Mouse (Mus musculus) kidney, adult 2 months (tissue): ENCODE results near the gene Ptgdr2. TPM values are rescaled to one million over a fixed set of nuclear protein-coding genes. Genes with fewer than 3 reads are reported as not detected.
A peak's percentile ranks its signal among the peaks of the same experiment; 100 is the strongest.

Source experiments
- DNase-seq: peaks from one replicate; pipeline ENCODE4 v3.0.0; 2021
- H3K27ac ChIP-seq: fragments of 200-500 bp; 2 replicates; pipeline ENCODE4 v1.5.1; 2012; ENCODE audit warnings: low read depth, low read length, control low read depth, inconsistent platforms; ENCODE audit not compliant: insufficient read depth
- H3K27me3 ChIP-seq: fragments of 200-500 bp; replicated peaks from 2 replicates; pipeline ENCODE4 v1.6.1; 2012; ENCODE audit warnings: mild to moderate bottlenecking, moderate library complexity, low read length, inconsistent platforms; ENCODE audit not compliant: control insufficient read depth, insufficient read depth
- H3K36me3 ChIP-seq: fragments of 200-500 bp; 2 replicates; pipeline ENCODE4 v1.6.1; 2012; ENCODE audit warnings: mild to moderate bottlenecking, moderate library complexity, low read length, inconsistent platforms; ENCODE audit not compliant: control insufficient read depth, insufficient read depth
- H3K4me1 ChIP-seq: fragments of 200-500 bp; 2 replicates; pipeline ENCODE4 v1.6.1; 2011; ENCODE audit warnings: low read length; ENCODE audit not compliant: control insufficient read depth, insufficient read depth
- H3K4me3 ChIP-seq: fragments of 200-500 bp; 2 replicates; pipeline ENCODE4 v1.5.1; 2011; ENCODE audit warnings: mild to moderate bottlenecking, low read depth, low read length, control low read depth; ENCODE audit not compliant: insufficient read depth
- CTCF ChIP-seq: fragments of 200-500 bp; conservative IDR thresholded peaks from 2 replicates; pipeline ENCODE4 v1.5.1; 2011; ENCODE audit warnings: low read depth, mild to moderate bottlenecking, control low read depth, low read length, moderate library complexity, mixed read lengths; ENCODE audit not compliant: insufficient read depth, insufficient read length
- POLR2A ChIP-seq: fragments of 200-500 bp; IDR thresholded peaks from one replicate; pipeline ENCODE4 v1.6.1; 2011; ENCODE audit warnings: low read depth, low read length, control low read depth
- WGBS: fragments of 180-500 bp; shearing (Covaris S2); methylation state at CpG from one replicate; pipeline ENCODE4 v1.1.7; 2018; 5-methylcytosine and 5-hydroxymethylcytosine counted together
- polyA plus RNA-seq: library from polyadenylated mRNA; depleted of rRNA; stranded (reverse); fragments of >200 nt; gene quantifications from 2 replicates; pipeline ENCODE4 v1.2.3, GENCODE M21; 2012

Ptgdr2 gene
- polyA plus RNA-seq, 1 experiment = 0.05 TPM

- H3K36me3 ChIP-seq = no peaks in the 10 kb centered on the region
- WGBS = 84% methylated on average over 3 of the region's 3 CpGs
- H3K27me3 ChIP-seq = no peaks in the 10 kb centered on the region
- no peak for DNase-seq
- H3K27ac ChIP-seq = no peak overlapping the region
- H3K4me3 ChIP-seq = no peak overlapping the region
- peaks cover 10% of the 10 kb centered on the region; the same call in 1 of the 2 replicates for H3K4me1 ChIP-seq
- TF ChIP-seq CTCF = no peak
- TF ChIP-seq POLR2A = no peak
Measured at GRCm38 (mm10) chr19:10943955-10944354, 7.0 kb downstream of the Ptgdr2 start.

GRCm38 (mm10) chr19:10946506-10946905 is 9.5 kb downstream of the Ptgdr2 start:
- WGBS = 62% methylated on average over 3 of the region's 3 CpGs
- Histone ChIP-seq H3K27me3 (no peaks in the 10 kb centered on the region), H3K27ac (no peak overlapping the region), H3K36me3 (no peaks in the 10 kb centered on the region), H3K4me3 (no peak overlapping the region), H3K4me1 (peaks cover 10% of the 10 kb centered on the region)
- TF ChIP-seq CTCF = no peak
- no peak for DNase-seq

- H3K4me3 ChIP-seq = peak overlapping the region; percentile 5; the same call in 1 of the 2 replicates
- WGBS = 69% methylated on average over 5 of the region's 5 CpGs
Measured at GRCm38 (mm10) chr19:10947219-10947618, 10.3 kb downstream of the Ptgdr2 start.

GRCm38 (mm10) chr19:10948416-10948815 is 11.5 kb downstream of the Ptgdr2 start:
- Histone ChIP-seq H3K36me3 (no peaks in the 10 kb centered on the region), H3K27me3 (no peaks in the 10 kb centered on the region), H3K4me1 (peaks cover 10% of the 10 kb centered on the region), H3K4me3 (peak overlapping the region; percentile 78), H3K27ac (no peak overlapping the region)
- no peak for TF ChIP-seq POLR2A
- no peak for TF ChIP-seq CTCF
- DNase-seq = no peak
- under 1% methylated on average over 20 of the region's 20 CpGs for WGBS

More at GRCm38 (mm10) chr19:10947219-10947618, 10.3 kb downstream of the Ptgdr2 start:
- Histone ChIP-seq H3K36me3 (no peaks in the 10 kb centered on the region), H3K27ac (no peak overlapping the region), H3K27me3 (no peaks in the 10 kb centered on the region), H3K4me1 (peaks cover 10% of the 10 kb centered on the region)
- DNase-seq = no peak
- TF ChIP-seq CTCF (no peak), POLR2A (no peak)

- DNase-seq = peak; percentile 98
- TF ChIP-seq CTCF = no peak
- TF ChIP-seq POLR2A = peak; percentile 42
- peaks cover 10% of the 10 kb centered on the region for H3K4me1 ChIP-seq
- no peaks in the 10 kb centered on the region for H3K27me3 ChIP-seq
- under 1% methylated on average over 30 of the region's 30 CpGs for WGBS
- H3K36me3 ChIP-seq = no peaks in the 10 kb centered on the region
- H3K27ac ChIP-seq = peak within 1 kb of the TSS; percentile 46; the same call in 1 of the 2 replicates
- peak within 1 kb of the TSS; percentile 78 for H3K4me3 ChIP-seq
Measured at GRCm38 (mm10) chr19:10949112-10949511, 12.2 kb downstream of the Ptgdr2 start, which contains the start of gene Ccdc86. Gene Ccdc86 (minus strand): TSS chr19:10949266.

GRCm38 (mm10) chr19:10949558-10949957 is 12.6 kb downstream of the Ptgdr2 start:
- 28% methylated on average over 9 of the region's 9 CpGs for WGBS
- DNase-seq = no peak
- H3K4me3 ChIP-seq = peak overlapping the region; percentile 24; the same call in 1 of the 2 replicates
- peaks cover 10% of the 10 kb centered on the region for H3K4me1 ChIP-seq
- H3K36me3 ChIP-seq = no peaks in the 10 kb centered on the region
- H3K27me3 ChIP-seq = no peaks in the 10 kb centered on the region
- peak overlapping the region; percentile 46; the same call in 1 of the 2 replicates for H3K27ac ChIP-seq
- TF ChIP-seq CTCF (no peak), POLR2A (no peak)

GRCm38 (mm10) chr19:10952021-10952939 is 15.3 kb downstream of the Ptgdr2 start:
- H3K4me1 ChIP-seq = peaks cover 9% of the 10 kb centered on the region
- 0 out of 2 replicates have a peak overlapping the region, but pooled peaks have one; percentile 39 for H3K27ac ChIP-seq
- peak; percentile 24 for DNase-seq
- H3K27me3 ChIP-seq = no peaks in the 10 kb centered on the region
- no peaks in the 10 kb centered on the region for H3K36me3 ChIP-seq
- WGBS = 56% methylated on average over 11 of the region's 11 CpGs
- no peak overlapping the region for H3K4me3 ChIP-seq
- TF ChIP-seq POLR2A (no peak), CTCF (no peak)
